Mouse (Mus musculus): ENCODE data around the gene Tmem88.

Tmem88 gene

GRCm38 (mm10) chr11:69379600-69379999, 18.4 kb downstream of the Tmem88 start:
- no peak for DNase-seq (ENCODE audit: low spot score)

GRCm38 (mm10) chr11:69377766-69378165, 20.3 kb downstream of the Tmem88 start:
- no peak for DNase-seq (ENCODE audit: low spot score)

- DNase-seq (ENCODE audit: low spot score) = no peak
Observed at GRCm38 (mm10) chr11:69375646-69376045, 22.4 kb downstream of the Tmem88 start.

- no peak for DNase-seq (ENCODE audit: low spot score)
Observed at GRCm38 (mm10) chr11:69373223-69373965, 24.6 kb downstream of the Tmem88 start.

GRCm38 (mm10) chr11:69372780-69373170, 25.3 kb downstream of the Tmem88 start:
- DNase-seq (ENCODE audit: low spot score) = no peak

- DNase-seq (ENCODE audit: low spot score) = no peak
Observed at GRCm38 (mm10) chr11:69372056-69372779, 25.8 kb downstream of the Tmem88 start.

GRCm38 (mm10) chr11:69371601-69372000, 26.4 kb downstream of the Tmem88 start:
- DNase-seq (ENCODE audit: low spot score) = no peak

GRCm38 (mm10) chr11:69370817-69371215, 27.2 kb downstream of the Tmem88 start:
- DNase-seq (ENCODE audit: low spot score) = no peak

- DNase-seq (ENCODE audit: low spot score) = no peak
Observed at GRCm38 (mm10) chr11:69369990-69370816, 27.8 kb downstream of the Tmem88 start.

- no peak for DNase-seq (ENCODE audit: low spot score)
Observed at GRCm38 (mm10) chr11:69369215-69369989, 28.6 kb downstream of the Tmem88 start, which contains the start of gene Chd3. TSS of gene Chd3 (minus strand) at chr11:69369406.

GRCm38 (mm10) chr11:69368356-69369214, 29.4 kb downstream of the Tmem88 start:
- DNase-seq (ENCODE audit: low spot score) = peak; percentile 48

- no peak for DNase-seq (ENCODE audit: low spot score)
Observed at GRCm38 (mm10) chr11:69367616-69368355, 30.2 kb downstream of the Tmem88 start.

GRCm38 (mm10) chr11:69366855-69367615, 31.0 kb downstream of the Tmem88 start:
- DNase-seq (ENCODE audit: low spot score) = peak; percentile 23

- peak; percentile 95 for DNase-seq (ENCODE audit: low spot score)
Observed at GRCm38 (mm10) chr11:69366157-69366854, 31.7 kb downstream of the Tmem88 start.

GRCm38 (mm10) chr11:69365722-69366121, 32.3 kb downstream of the Tmem88 start:
- peak; percentile 49 for DNase-seq (ENCODE audit: low spot score)

GRCm38 (mm10) chr11:69364910-69365309, 33.1 kb downstream of the Tmem88 start:
- peak; percentile 86 for DNase-seq (ENCODE audit: low spot score)

- no peak for DNase-seq (ENCODE audit: low spot score)
Observed at GRCm38 (mm10) chr11:69364376-69364775, 33.7 kb downstream of the Tmem88 start.

GRCm38 (mm10) chr11:69362479-69362878, 35.6 kb downstream of the Tmem88 start:
- no peak for DNase-seq (ENCODE audit: low spot score)

- DNase-seq (ENCODE audit: low spot score) = no peak
Observed at GRCm38 (mm10) chr11:69362021-69362420, 36.0 kb downstream of the Tmem88 start.

Data from urinary bladder, postnatal 25 days (tissue).